Mouse (Mus musculus) ES-E14 (cell line): ENCODE measurements around the gene Mlh3. TPM values are rescaled to one million over a fixed set of nuclear protein-coding genes. Genes with fewer than 3 reads are reported as not detected.

ENCODE experiments used
- DNase-seq: peaks from one replicate; pipeline ENCODE4 v3.0.0-alpha.2; 2013; ENCODE audit warnings: low read depth, low spot score
- H3K27ac ChIP-seq: 2 replicates; pipeline ENCODE4 v1.5.1; 2012; ENCODE audit warnings: low read depth, mild to moderate bottlenecking, low read length, moderate library complexity, mixed read lengths; ENCODE audit not compliant: poor library complexity, insufficient read depth, severe bottlenecking
- H3K36me3 ChIP-seq: 2 replicates; pipeline ENCODE4 v1.6.1; 2012; ENCODE audit warnings: mild to moderate bottlenecking, low read length, moderate library complexity, mixed read lengths; ENCODE audit not compliant: control insufficient read depth, poor library complexity, insufficient read depth, severe bottlenecking
- H3K4me1 ChIP-seq, 2 experiments: fragments of 150-350 bp in 1 of 2; sonication (generic) in 1 of 2; 2 replicates each; pipeline ENCODE4 v1.6.1; 2012; ENCODE audit warnings: low read length in 2 of 2, mild to moderate bottlenecking in 1 of 2, mixed read lengths in 1 of 2; ENCODE audit not compliant: control insufficient read depth in 2 of 2, insufficient read depth in 2 of 2, poor library complexity in 1 of 2
- H3K4me3 ChIP-seq, 2 experiments: fragments of 150-350 bp in 1 of 2; sonication (generic) in 1 of 2; 2 replicates each; pipeline ENCODE4 v1.5.1; 2012; ENCODE audit warnings: low read length in 2 of 2, low read depth in 1 of 2, mild to moderate bottlenecking in 1 of 2, mixed read lengths in 1 of 2; ENCODE audit not compliant: insufficient read depth in 1 of 2, poor library complexity in 1 of 2, severe bottlenecking in 1 of 2
- H3K9ac ChIP-seq: 2 replicates; pipeline ENCODE4 v1.6.1; 2012; ENCODE audit warnings: low read depth, mild to moderate bottlenecking, low read length, mixed read lengths; ENCODE audit not compliant: poor library complexity, insufficient read depth, severe bottlenecking
- H3K9me3 ChIP-seq: fragments of 150-350 bp; sonication (generic); 2 replicates; pipeline ENCODE4 v1.6.1; 2012; ENCODE audit warnings: low read depth, mild to moderate bottlenecking, low read length; ENCODE audit not compliant: control insufficient read depth, insufficient read depth
- CHD2 ChIP-seq: IDR thresholded peaks from 2 replicates; pipeline ENCODE4 v1.6.1; 2014; ENCODE audit warnings: mild to moderate bottlenecking, low read depth, low read length, inconsistent platforms
- HCFC1 ChIP-seq: IDR thresholded peaks from 2 replicates; pipeline ENCODE4 v1.6.1; 2012; ENCODE audit warnings: low read length, inconsistent platforms, borderline replicate concordance; ENCODE audit not compliant: insufficient read depth
- MAFK ChIP-seq: IDR thresholded peaks from 2 replicates; pipeline ENCODE4 v1.6.1; 2014; ENCODE audit warnings: mild to moderate bottlenecking, low read depth, low read length, inconsistent platforms; ENCODE audit not compliant: insufficient read depth
- ZC3H11A ChIP-seq: IDR thresholded peaks from 2 replicates; pipeline ENCODE4 v1.6.1; 2012; ENCODE audit warnings: low read depth, mild to moderate bottlenecking, inconsistent platforms, low read length, borderline replicate concordance
- ZNF384 ChIP-seq: IDR thresholded peaks from 2 replicates; pipeline ENCODE4 v1.6.1; 2012; ENCODE audit warnings: low read depth, low read length, inconsistent platforms
- in situ Hi-C, 2 experiments: fragments of 600-800 bp; cut with MboI; formaldehyde crosslinking; loops; one replicate each; pipeline ENCODE4 v1.15.1; 2025; ENCODE audit warnings: low sequenced_read_pairs in 2 of 2, inconsistent platforms in 1 of 2; ENCODE audit not compliant: unreplicated experiment in 2 of 2
- total RNA-seq: library from RNA; depleted of rRNA; stranded (reverse); fragments of 300-350 nt; gene quantifications from 2 replicates; pipeline ENCODE4 v1.2.3, GENCODE M21; 2012

Mlh3 gene
- total RNA-seq, 1 experiment, result 13.1 TPM

DNA sequence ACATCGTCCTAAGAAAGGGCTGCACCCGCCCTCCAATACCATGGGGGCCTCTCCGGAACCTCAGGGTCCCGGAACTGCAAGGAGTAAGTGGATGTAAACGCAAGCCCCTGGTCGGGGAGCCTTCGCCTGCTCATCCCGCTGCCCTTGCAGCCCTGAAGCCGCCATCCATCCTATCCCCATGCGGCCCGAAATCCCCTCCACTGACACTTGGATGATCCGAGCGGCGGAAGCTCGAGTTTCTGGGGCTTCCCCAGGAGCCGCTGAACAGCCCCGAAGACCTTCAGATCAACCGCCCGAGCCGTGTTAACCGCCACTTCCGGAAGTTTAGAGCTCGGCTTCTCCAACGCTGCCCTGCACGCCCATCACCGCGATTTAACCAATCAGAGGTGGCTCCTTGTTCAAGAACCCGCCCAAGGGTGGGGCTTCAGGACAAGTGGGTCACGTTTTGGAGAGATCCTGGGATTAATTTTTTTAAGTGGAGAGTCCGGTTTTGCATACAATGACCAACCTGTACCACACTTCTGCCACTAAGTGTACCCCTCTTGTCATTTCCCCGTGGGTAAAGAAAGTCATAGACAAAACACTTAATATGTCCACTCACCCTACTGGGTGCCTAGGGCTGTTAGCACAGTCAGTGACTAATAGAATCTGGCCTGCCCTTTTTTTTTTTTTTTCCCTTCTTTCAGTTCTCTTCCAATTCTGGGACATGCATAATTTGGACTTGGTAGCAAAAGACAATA, 9.9 kb upstream of the Mlh3 start:
- in situ Hi-C loops, result no loop called here
- H3K27ac ChIP-seq, result peak overlapping the region; percentile 53
- peaks cover 2 to 3% of the 10 kb centered on the region in 2 experiments; a peak in 2 of 4 replicates for H3K4me1 ChIP-seq
- peak overlapping the region; percentile 90 to 93 for H3K4me3 ChIP-seq
- H3K9me3 ChIP-seq, result no peaks in the 10 kb centered on the region
- H3K36me3 ChIP-seq, result peaks cover 7% of the 10 kb centered on the region; the same call in 1 of the 2 replicates
- TF ChIP-seq ZNF384 (peak; percentile 94), CHD2 (peak; percentile 92), MAFK (no peak), ZC3H11A (no peak), HCFC1 (no peak)
- peak overlapping the region; percentile 93 for H3K9ac ChIP-seq
- peak; percentile 98 for DNase-seq

DNA sequence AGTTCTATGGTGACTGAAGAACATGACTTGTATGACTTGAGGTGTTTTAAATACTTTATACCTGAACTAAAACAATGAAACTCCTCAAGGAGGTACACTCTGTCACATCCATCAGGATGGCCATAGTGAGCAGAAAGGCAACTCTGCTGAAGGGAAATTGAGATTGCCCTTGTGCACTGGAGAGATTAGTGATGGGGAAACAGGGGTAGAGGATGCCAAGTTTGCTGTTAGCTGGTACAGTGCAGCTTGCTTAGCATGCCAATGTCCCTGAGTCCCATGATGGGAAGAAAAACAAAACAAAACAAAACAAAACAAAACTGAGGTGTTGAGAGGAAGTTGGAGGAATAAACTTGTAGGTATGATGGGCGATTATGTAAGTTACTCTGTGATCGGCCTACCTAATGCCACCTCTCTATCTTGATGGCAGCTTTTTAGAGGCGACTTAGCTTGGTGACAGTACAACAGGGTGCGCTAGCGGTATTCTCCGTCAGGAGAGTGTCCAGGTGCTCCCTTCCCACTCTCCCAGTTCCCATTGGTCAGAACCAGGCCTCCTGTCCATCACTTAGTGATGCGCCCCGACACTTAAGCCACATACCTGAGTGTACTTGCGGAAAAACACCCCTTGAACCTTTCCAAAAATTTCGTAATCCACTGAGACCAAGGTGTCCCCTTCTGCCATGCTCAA, 9.1 kb upstream of the Mlh3 start:
- no peak overlapping the region for H3K27ac ChIP-seq
- TF ChIP-seq MAFK (no peak), HCFC1 (no peak), CHD2 (no peak), ZC3H11A (no peak), ZNF384 (no peak)
- in situ Hi-C loops, result no loop called here

DNA sequence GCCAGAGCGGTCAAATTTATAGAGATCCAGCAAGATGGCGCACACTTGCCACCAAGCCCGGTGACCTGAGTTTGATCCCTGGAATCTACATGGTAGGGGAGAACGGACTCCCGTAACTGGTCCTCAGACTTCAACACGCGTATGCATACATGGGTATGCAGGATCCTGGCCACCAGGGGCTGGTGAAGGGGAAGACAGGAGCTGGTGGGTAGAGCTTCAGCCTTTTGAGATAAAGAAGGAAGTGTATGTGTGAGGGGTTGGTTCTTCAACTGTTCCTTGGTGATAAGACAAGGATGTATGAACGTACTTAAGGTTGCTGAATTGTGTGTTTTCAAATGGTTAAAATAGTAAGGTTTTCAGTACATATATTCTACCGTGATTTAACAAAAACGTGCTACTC, 8.5 kb upstream of the Mlh3 start:
- H3K36me3 ChIP-seq, result peaks cover 7% of the 10 kb centered on the region; the same call in 1 of the 2 replicates
- H3K9me3 ChIP-seq, result no peaks in the 10 kb centered on the region
- H3K4me3 ChIP-seq, result no peak overlapping the region
- TF ChIP-seq HCFC1, result no peak
- no peak for TF ChIP-seq ZNF384
- TF ChIP-seq CHD2, result no peak
- TF ChIP-seq ZC3H11A, result no peak
- no peak for TF ChIP-seq MAFK
- in situ Hi-C loops, result no loop called here
- H3K4me1 ChIP-seq, result peaks cover 2 to 3% of the 10 kb centered on the region in 2 experiments; a peak in 3 of 4 replicates
- DNase-seq, result no peak
- no peak overlapping the region for H3K9ac ChIP-seq
- no peak overlapping the region for H3K27ac ChIP-seq

More for the DNA sequence above, 9.1 kb upstream of the Mlh3 start:
- H3K9me3 ChIP-seq, result no peaks in the 10 kb centered on the region
- peaks cover 7% of the 10 kb centered on the region; the same call in 1 of the 2 replicates for H3K36me3 ChIP-seq
- peaks cover 2 to 3% of the 10 kb centered on the region in 2 experiments; a peak in 2 of 4 replicates for H3K4me1 ChIP-seq
- peak overlapping the region; percentile 90 to 93 for H3K4me3 ChIP-seq
- DNase-seq, result no peak
- H3K9ac ChIP-seq, result peak overlapping the region; percentile 93

DNA sequence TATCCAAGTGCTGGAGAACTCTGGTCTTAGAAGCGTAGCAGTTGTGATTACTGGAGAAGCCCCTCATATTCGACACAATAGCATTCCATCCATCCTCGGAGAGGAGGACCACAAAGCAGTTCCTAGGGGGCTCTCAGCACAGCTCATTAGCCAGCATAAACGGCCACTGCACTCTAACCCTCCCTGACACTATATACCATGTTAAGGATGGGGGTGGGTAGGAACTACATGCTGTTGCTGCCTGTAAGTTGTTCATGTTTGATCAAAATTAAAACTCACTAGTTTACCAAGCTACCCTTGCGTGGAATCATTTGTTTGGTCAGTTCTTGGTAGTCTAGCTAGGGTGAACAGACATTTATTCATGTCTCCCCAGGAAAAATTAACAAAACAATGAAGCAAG, 5.9 kb upstream of the Mlh3 start:
- Histone ChIP-seq H3K4me3 (no peak overlapping the region), H3K27ac (no peak overlapping the region), H3K9me3 (no peaks in the 10 kb centered on the region), H3K36me3 (peaks cover 7% of the 10 kb centered on the region; the same call in 1 of the 2 replicates), H3K4me1 (peaks cover 8 to 12% of the 10 kb centered on the region in 2 experiments), H3K9ac (no peak overlapping the region)
- in situ Hi-C loops, result no loop called here
- TF ChIP-seq CHD2 (no peak), MAFK (no peak), ZC3H11A (no peak), ZNF384 (no peak), HCFC1 (no peak)
- no peak for DNase-seq
